Mouse (Mus musculus) olfactory bulb, adult 2 months (tissue): Measurements from ENCODE around the gene Mon1a. TPM values are rescaled to one million over a fixed set of nuclear protein-coding genes. Genes with fewer than 3 reads are reported as not detected.
A peak's percentile ranks its signal among the peaks of the same experiment; 100 is the strongest.

Source experiments
- H3K27ac ChIP-seq: fragments of 200-500 bp; 2 replicates; pipeline ENCODE4 v1.5.1; 2012; ENCODE audit warnings: low read depth, low read length; ENCODE audit not compliant: insufficient read depth
- H3K4me1 ChIP-seq: fragments of 200-500 bp; 2 replicates; pipeline ENCODE4 v1.6.1; 2012; ENCODE audit warnings: low read length; ENCODE audit not compliant: control insufficient read depth, insufficient read depth
- H3K4me3 ChIP-seq: fragments of 200-500 bp; 2 replicates; pipeline ENCODE4 v1.5.1; 2012; ENCODE audit warnings: mild to moderate bottlenecking, low read depth, low read length, moderate library complexity; ENCODE audit not compliant: insufficient read depth
- CTCF ChIP-seq: fragments of 200-500 bp; IDR thresholded peaks from 2 replicates; pipeline ENCODE4 v1.5.1; 2012; ENCODE audit warnings: low read depth, mild to moderate bottlenecking, low read length, moderate library complexity; ENCODE audit not compliant: insufficient read depth
- POLR2A ChIP-seq: fragments of 200-500 bp; IDR thresholded peaks from 2 replicates; pipeline ENCODE4 v1.6.1; 2012; ENCODE audit warnings: mild to moderate bottlenecking, low read depth, low read length, moderate library complexity; ENCODE audit not compliant: insufficient read depth
- WGBS: fragments of 180-500 bp; shearing (Covaris S2); methylation state at CpG from one replicate; pipeline ENCODE4 v1.1.7; 2018; 5-methylcytosine and 5-hydroxymethylcytosine counted together
- polyA plus RNA-seq: library from polyadenylated mRNA; stranded (reverse); fragments of >200 nt; gene quantifications from 2 replicates; pipeline ENCODE4 v1.2.4, GENCODE M21; 2012; ENCODE audit warnings: low replicate concordance; ENCODE audit not compliant: missing spikeins, insufficient read depth, insufficient read length

Mon1a gene
- polyA plus RNA-seq, 1 experiment, result not detected

- TF ChIP-seq POLR2A, result no peak
- TF ChIP-seq CTCF, result no peak
- Histone ChIP-seq H3K4me1 (peaks cover 22% of the 10 kb centered on the region), H3K27ac (no peak overlapping the region), H3K4me3 (no peak overlapping the region)
- WGBS, result 70% methylated on average over 6 of the region's 6 CpGs
Measured at GRCm38 (mm10) chr9:107918884-107919283, 30.9 kb downstream of the Mon1a start.

- 82% methylated on average over 5 of the region's 5 CpGs for WGBS
- Histone ChIP-seq H3K4me1 (peaks cover 27% of the 10 kb centered on the region), H3K4me3 (no peak overlapping the region), H3K27ac (no peak overlapping the region)
- TF ChIP-seq CTCF, result no peak
Measured at GRCm38 (mm10) chr9:107919441-107919840, 31.5 kb downstream of the Mon1a start.

GRCm38 (mm10) chr9:107923021-107923420 is 35.1 kb downstream of the Mon1a start:
- TF ChIP-seq CTCF, result peak; percentile 28; the same call in 1 of the 2 replicates
- no peak for TF ChIP-seq POLR2A
- Histone ChIP-seq H3K4me3 (no peak overlapping the region), H3K27ac (peak overlapping the region; percentile 92; the same call in 1 of the 2 replicates), H3K4me1 (peaks cover 45% of the 10 kb centered on the region)
- 32% methylated on average over 7 of the region's 7 CpGs for WGBS

- WGBS, result 9% methylated on average over 6 of the region's 6 CpGs
Measured at GRCm38 (mm10) chr9:107923956-107924355, 36.0 kb downstream of the Mon1a start.

GRCm38 (mm10) chr9:107925251-107925650 is 37.3 kb downstream of the Mon1a start:
- H3K27ac ChIP-seq, result peak overlapping the region; percentile 92; the same call in 1 of the 2 replicates
- H3K4me3 ChIP-seq, result no peak overlapping the region
- TF ChIP-seq POLR2A (no peak), CTCF (no peak)
- WGBS, result 30% methylated on average over 3 of the region's 3 CpGs
- H3K4me1 ChIP-seq, result peaks cover 48% of the 10 kb centered on the region

More at GRCm38 (mm10) chr9:107923956-107924355, 36.0 kb downstream of the Mon1a start:
- no peak overlapping the region for H3K4me3 ChIP-seq
- H3K4me1 ChIP-seq, result peaks cover 48% of the 10 kb centered on the region
- TF ChIP-seq POLR2A, result no peak
- TF ChIP-seq CTCF, result no peak
- peak overlapping the region; percentile 92 for H3K27ac ChIP-seq

- no peak for TF ChIP-seq CTCF
- TF ChIP-seq POLR2A, result no peak
- 29% methylated on average over 9 of the region's 9 CpGs for WGBS
- peaks cover 61% of the 10 kb centered on the region for H3K4me1 ChIP-seq
- no peak overlapping the region for H3K4me3 ChIP-seq
- H3K27ac ChIP-seq, result peak overlapping the region; percentile 46; the same call in 1 of the 2 replicates
Measured at GRCm38 (mm10) chr9:107926920-107927420, 39.0 kb downstream of the Mon1a start.

- H3K27ac ChIP-seq, result 0 out of 2 replicates have a peak overlapping the region, but pooled peaks have one; percentile 46
- H3K4me3 ChIP-seq, result no peak overlapping the region
- TF ChIP-seq POLR2A, result no peak
- no peak for TF ChIP-seq CTCF
- H3K4me1 ChIP-seq, result peaks cover 66% of the 10 kb centered on the region
- WGBS, result 49% methylated on average over 5 of the region's 5 CpGs
Measured at GRCm38 (mm10) chr9:107927749-107928148, 39.8 kb downstream of the Mon1a start.

- WGBS, result 88% methylated on average over 3 of the region's 3 CpGs
- Histone ChIP-seq H3K4me1 (peaks cover 63% of the 10 kb centered on the region), H3K4me3 (no peak within 1 kb of the TSS), H3K27ac (0 out of 2 replicates have a peak within 1 kb of the TSS, but pooled peaks have one; percentile 46)
- TF ChIP-seq CTCF, result no peak
- TF ChIP-seq POLR2A, result no peak
Measured at GRCm38 (mm10) chr9:107928169-107928568, 40.2 kb downstream of the Mon1a start, which contains the start of gene Actl11. Gene Actl11, plus strand, starts transcription at chr9:107928469.

GRCm38 (mm10) chr9:107932221-107932620 is 44.3 kb downstream of the Mon1a start:
- Histone ChIP-seq H3K4me1 (peaks cover 42% of the 10 kb centered on the region), H3K27ac (peak overlapping the region; percentile 11), H3K4me3 (no peak overlapping the region)
- TF ChIP-seq POLR2A (no peak), CTCF (no peak)
- 38% methylated on average over 4 of the region's 4 CpGs for WGBS

GRCm38 (mm10) chr9:107934146-107934545 is 46.2 kb downstream of the Mon1a start:
- WGBS, result 56% methylated on average over 11 of the region's 11 CpGs
- Histone ChIP-seq H3K27ac (0 out of 2 replicates have a peak overlapping the region, but pooled peaks have one; percentile 3), H3K4me3 (no peak overlapping the region), H3K4me1 (peaks cover 41% of the 10 kb centered on the region)
- TF ChIP-seq POLR2A (no peak), CTCF (no peak)
